Mouse (Mus musculus) embryonic fibroblast, embryonic 13.5 days (primary cell): ENCODE data around the gene Tmcc3.

Experiments used
- CTCF ChIP-seq: IDR thresholded peaks from 2 replicates; pipeline ENCODE4 v1.5.1; 2011; ENCODE audit warnings: mild to moderate bottlenecking, control low read depth, low read length, moderate library complexity, borderline replicate concordance; ENCODE audit not compliant: insufficient read depth
- POLR2A ChIP-seq: IDR thresholded peaks from 2 replicates; pipeline ENCODE4 v1.6.1; 2011; ENCODE audit warnings: low read depth, mild to moderate bottlenecking, control low read depth, low read length, moderate library complexity

GRCm38 (mm10) chr10:94526834-94527233 lies 215.1 kb downstream of the Tmcc3 start:
- TF ChIP-seq CTCF, result no peak
- no peak for TF ChIP-seq POLR2A
